Mouse (Mus musculus) limb, embryonic 14.5 days (tissue): ENCODE measurements around the gene Fam71f1. TPM values are rescaled to one million over a fixed set of nuclear protein-coding genes. Genes with fewer than 3 reads are reported as not detected.

Experiments used
- ATAC-seq: fragments of 200-750 bp; cut with Nextera tagmentation; 2 replicates; pipeline ENCODE4 v1.8.0; 2017; ENCODE audit warnings: low read depth, moderate number of reproducible peaks, moderate TSS enrichment; ENCODE audit not compliant: low FRiP score
- DNase-seq: peaks from one replicate; pipeline ENCODE4 v3.0.0-alpha.2; 2015; ENCODE audit warnings: low spot score
- H3K27ac ChIP-seq: fragments of 300-500 bp; sonication (generic); replicated peaks from 2 replicates; pipeline ENCODE4 v1.5.1; 2014; ENCODE audit warnings: low read depth, mild to moderate bottlenecking, low read length, moderate library complexity, mixed read lengths
- H3K27me3 ChIP-seq: fragments of 300-500 bp; sonication (generic); 2 replicates; pipeline ENCODE4 v1.6.1; 2014; ENCODE audit warnings: low read length, mixed read lengths; ENCODE audit not compliant: control insufficient read depth, insufficient read depth
- H3K36me3 ChIP-seq: fragments of 300-500 bp; sonication (generic); 2 replicates; pipeline ENCODE4 v1.6.1; 2014; ENCODE audit warnings: mild to moderate bottlenecking, low read length, moderate library complexity, mixed read lengths; ENCODE audit not compliant: control insufficient read depth, insufficient read depth
- H3K4me1 ChIP-seq: fragments of 300-500 bp; sonication (generic); 2 replicates; pipeline ENCODE4 v1.6.1; 2014; ENCODE audit warnings: antibody characterized with exemption, low read length, mixed read lengths; ENCODE audit not compliant: control insufficient read depth, insufficient read depth
- H3K4me2 ChIP-seq: fragments of 300-500 bp; sonication (generic); replicated peaks from 2 replicates; pipeline ENCODE4 v1.6.1; 2014; ENCODE audit warnings: low read depth, mild to moderate bottlenecking, low read length, moderate library complexity; ENCODE audit not compliant: severe bottlenecking
- H3K4me3 ChIP-seq: fragments of 300-500 bp; sonication (generic); replicated peaks from 2 replicates; pipeline ENCODE4 v1.5.1; 2014; ENCODE audit warnings: low read length
- H3K9ac ChIP-seq: fragments of 300-500 bp; sonication (generic); 2 replicates; pipeline ENCODE4 v1.6.1; 2014; ENCODE audit warnings: mild to moderate bottlenecking, low read depth, low read length, moderate library complexity; ENCODE audit not compliant: severe bottlenecking
- H3K9me3 ChIP-seq: fragments of 300-500 bp; sonication (generic); 2 replicates; pipeline ENCODE4 v1.6.1; 2016; ENCODE audit warnings: low read length; ENCODE audit not compliant: control insufficient read depth
- POLR2A ChIP-seq: fragments of 200-500 bp; IDR thresholded peaks from 2 replicates; pipeline ENCODE4 v1.8.0; 2012; ENCODE audit warnings: inconsistent platforms, mild to moderate bottlenecking, moderate library complexity, borderline replicate concordance; ENCODE audit not compliant: insufficient read depth, insufficient read length; ENCODE audit errors: extremely low read depth
- WGBS: fragments of 180-500 bp; shearing (Covaris S2); extraction: QIAGEN DNeasy Blood & Tissue Kit; methylation state at CpG from one replicate; pipeline ENCODE4 v1.1.7; 2014; 5-methylcytosine and 5-hydroxymethylcytosine counted together
- polyA plus RNA-seq, 2 experiments: library from polyadenylated mRNA; depleted of rRNA in 1 of 2; stranded (reverse) in 1 of 2; unstranded in 1 of 2; fragments of >200 nt; fragmentation: Nextera tagmentation in 1 of 2; extraction: Ambion mirVana in 1 of 2; gene quantifications; 2 replicates each; pipeline versions ENCODE4 v1.2.1 to v1.2.3; 2012 to 2014

The Fam71f1 gene
- polyA plus RNA-seq, 2 experiments, result 0.10 TPM; not detected in 1

GRCm38 (mm10) chr6:29279293-29279692 is 39.6 kb upstream of the Fam71f1 start, which contains the start of gene Fam71f2:
Gene Fam71f2, plus strand, starts transcription at chr6:29279593.
- DNase-seq, result no peak
- Histone ChIP-seq H3K36me3 (peaks cover 15% of the 10 kb centered on the region), H3K4me1 (no peaks in the 10 kb centered on the region), H3K9ac (no peak within 1 kb of the TSS), H3K27me3 (no peaks in the 10 kb centered on the region), H3K4me3 (no peak within 1 kb of the TSS), H3K9me3 (no peaks in the 10 kb centered on the region), H3K27ac (no peak within 1 kb of the TSS), H3K4me2 (no peak within 1 kb of the TSS)
- ATAC-seq, result no peak
- no peak for TF ChIP-seq POLR2A
- 80% methylated on average over 8 of the region's 8 CpGs for WGBS

GRCm38 (mm10) chr6:29280671-29281070 is 38.3 kb upstream of the Fam71f1 start:
- DNase-seq, result no peak
- TF ChIP-seq POLR2A, result no peak
- Histone ChIP-seq H3K27me3 (no peaks in the 10 kb centered on the region), H3K9me3 (no peaks in the 10 kb centered on the region), H3K27ac (no peak overlapping the region), H3K4me3 (no peak overlapping the region), H3K4me1 (no peaks in the 10 kb centered on the region), H3K4me2 (no peak overlapping the region), H3K36me3 (peaks cover 4% of the 10 kb centered on the region; the same call in 1 of the 2 replicates), H3K9ac (no peak overlapping the region)
- ATAC-seq, result no peak
- WGBS, result 63% methylated on average over 7 of the region's 7 CpGs

GRCm38 (mm10) chr6:29286870-29287269 is 32.1 kb upstream of the Fam71f1 start:
- no peak for DNase-seq
- no peaks in the 10 kb centered on the region for H3K27me3 ChIP-seq
- no peaks in the 10 kb centered on the region for H3K36me3 ChIP-seq
- 72% methylated on average over 7 of the region's 7 CpGs for WGBS
- no peak for TF ChIP-seq POLR2A
- H3K9ac ChIP-seq, result no peak overlapping the region
- H3K4me3 ChIP-seq, result no peak overlapping the region
- no peak overlapping the region for H3K27ac ChIP-seq
- no peaks in the 10 kb centered on the region for H3K4me1 ChIP-seq
- no peak overlapping the region for H3K4me2 ChIP-seq
- no peak for ATAC-seq
- no peaks in the 10 kb centered on the region for H3K9me3 ChIP-seq

GRCm38 (mm10) chr6:29287481-29287880 is 31.5 kb upstream of the Fam71f1 start:
- ATAC-seq, result no peak
- no peaks in the 10 kb centered on the region for H3K9me3 ChIP-seq
- 34% methylated on average over 6 of the region's 6 CpGs for WGBS
- H3K4me1 ChIP-seq, result no peaks in the 10 kb centered on the region
- no peak for DNase-seq
- H3K27ac ChIP-seq, result no peak overlapping the region
- no peak overlapping the region for H3K9ac ChIP-seq
- H3K36me3 ChIP-seq, result no peaks in the 10 kb centered on the region
- no peak for TF ChIP-seq POLR2A
- H3K4me2 ChIP-seq, result no peak overlapping the region
- no peaks in the 10 kb centered on the region for H3K27me3 ChIP-seq
- no peak overlapping the region for H3K4me3 ChIP-seq

GRCm38 (mm10) chr6:29287944-29288343 is 31.0 kb upstream of the Fam71f1 start:
- Histone ChIP-seq H3K4me2 (no peak overlapping the region), H3K27me3 (no peaks in the 10 kb centered on the region), H3K9me3 (no peaks in the 10 kb centered on the region), H3K4me1 (no peaks in the 10 kb centered on the region), H3K27ac (no peak overlapping the region), H3K9ac (no peak overlapping the region), H3K4me3 (no peak overlapping the region), H3K36me3 (no peaks in the 10 kb centered on the region)
- 76% methylated on average over 5 of the region's 5 CpGs for WGBS
- DNase-seq (no peak), ATAC-seq (no peak)
- TF ChIP-seq POLR2A, result no peak

- H3K9me3 ChIP-seq, result no peaks in the 10 kb centered on the region
- H3K27me3 ChIP-seq, result no peaks in the 10 kb centered on the region
- H3K4me1 ChIP-seq, result no peaks in the 10 kb centered on the region
- H3K9ac ChIP-seq, result no peak overlapping the region
- ATAC-seq (no peak), DNase-seq (no peak)
- 70% methylated on average over 6 of the region's 6 CpGs for WGBS
- no peak overlapping the region for H3K4me2 ChIP-seq
- no peak for TF ChIP-seq POLR2A
- no peak overlapping the region for H3K4me3 ChIP-seq
- no peaks in the 10 kb centered on the region for H3K36me3 ChIP-seq
- H3K27ac ChIP-seq, result no peak overlapping the region
These were observed 30.3 kb upstream of the Fam71f1 start for GRCm38 (mm10) chr6:29288651-29289050.
